Mouse (Mus musculus) ES-E14 (cell line): ENCODE measurements around the gene Lrmda.

Experiments
- HCFC1 ChIP-seq: IDR thresholded peaks from 2 replicates; pipeline ENCODE4 v1.6.1; 2012; ENCODE audit warnings: low read length, inconsistent platforms, borderline replicate concordance; ENCODE audit not compliant: insufficient read depth
- ZC3H11A ChIP-seq: IDR thresholded peaks from 2 replicates; pipeline ENCODE4 v1.6.1; 2012; ENCODE audit warnings: low read depth, mild to moderate bottlenecking, inconsistent platforms, low read length, borderline replicate concordance
- ZNF384 ChIP-seq: IDR thresholded peaks from 2 replicates; pipeline ENCODE4 v1.6.1; 2012; ENCODE audit warnings: low read depth, low read length, inconsistent platforms

- TF ChIP-seq ZC3H11A (no peak), ZNF384 (no peak), HCFC1 (no peak)
These were observed 923.1 kb downstream of the Lrmda start for GRCm38 (mm10) chr14:22942569-22942968.
